ENCODE assay signal across 9 mouse cellular contexts in genomic region chr11:20594229-20595201, GRCm38 (mm10). TPM values are rescaled to one million over a fixed set of nuclear protein-coding genes. Genes with fewer than 3 reads are reported as not detected.
DNase-seq lines count a peak whose midpoint lies in the region; ATAC-seq and TF ChIP-seq lines count a peak whose summit lies in the region.
"Had no signal": no experiment of that assay in that cellular context is flagged by ENCODE, and none has a peak within 500 bp of the region (broad histone marks: within the 10 kb centered on the region; RNA-seq: fewer than 3 reads in every experiment).

No protein-coding gene starts in this region.

- ATAC-seq in stomach, embryonic 16.5 days (ENCODE audit: insufficient read depth, low FRiP score) = no peak

- H3K4me2 ChIP-seq in stomach, embryonic 16.5 days (ENCODE audit: low read depth, low read length) = no peak overlapping the region

- no peak overlapping the region for H3K9ac ChIP-seq in stomach, embryonic 16.5 days (ENCODE audit: low read length)

- no peaks in the 10 kb centered on the region for H3K9me3 ChIP-seq in stomach, embryonic 16.5 days (replicated peaks; ENCODE audit: control insufficient read depth, low read length)

- peaks cover 4% of the 10 kb centered on the region for H3K4me1 ChIP-seq in lung, adult 2 months (ENCODE audit: control insufficient read depth, insufficient read depth, low read length)
- H3K4me1 ChIP-seq in stomach, embryonic 16.5 days (ENCODE audit: control insufficient read depth, insufficient read depth, low read length) = peaks cover 3% of the 10 kb centered on the region; the same call in 1 of the 2 replicates

- 38% methylated on average over 22 of the region's 22 CpGs for whole genome bisulfite sequencing in lung, adult 2 months
- WGBS in stomach, embryonic 16.5 days = 60% methylated on average over 22 of the region's 22 CpGs

- no peak for DNase-seq in lung, adult 2 months
- DNase-seq in lung, adult 18-20 months = no peak
- peak; percentile 48 for DNase-seq in heart, adult 8-10 months (ENCODE audit: low spot score)
- peak; percentile 48 for DNase-seq in kidney, postnatal 10 days
- no peak for DNase-seq in layer of hippocampus, adult 18-20 months (ENCODE audit: low spot score in 2 of 2)
- DNase-seq in left cerebral cortex, postnatal 14 days (ENCODE audit: low spot score in 2 of 2) = no peak
- DNase-seq: cerebellum, adult 9-11 months; spleen, adult 18-20 months had no signal

- peak overlapping the region; percentile 25 for H3K4me3 ChIP-seq in lung, adult 2 months (replicated peaks; ENCODE audit: extremely low read depth, low read depth, low read length)
- no peak overlapping the region for H3K4me3 ChIP-seq in stomach, embryonic 16.5 days (replicated peaks; ENCODE audit: low read length)

- no peaks in the 10 kb centered on the region for H3K27me3 ChIP-seq in stomach, embryonic 16.5 days (ENCODE audit: control insufficient read depth, insufficient read depth, low read length)

- peak overlapping the region; percentile 49; the same call in 1 of the 2 replicates for H3K27ac ChIP-seq in stomach, embryonic 16.5 days (ENCODE audit: low read length)

- no peaks in the 10 kb centered on the region for H3K36me3 ChIP-seq in stomach, embryonic 16.5 days (ENCODE audit: control insufficient read depth, insufficient read depth, low read length)

- no peak for TF ChIP-seq POLR2A in lung, adult 2 months (IDR thresholded peaks at IDR 0.05; ENCODE audit: borderline replicate concordance, extremely low read depth, low read depth, low read length)

- TF ChIP-seq CTCF in lung, adult 2 months (IDR thresholded peaks at IDR 0.05; ENCODE audit: insufficient read depth, low read length) = no peak

- intact Hi-C loops in left cerebral cortex, postnatal 14 days (cut with DNase I) = no loop called here

RNA-seq across cellular contexts. Expression of gene Sertad2, which starts 51.5 kb away (rescaled TPM):
- polyA plus RNA-seq in lung, adult 2 months (2012; rRNA removed) = 57.1 and 57.9 TPM in 2 replicates
- 10 to 100 TPM; 17.2 to 22.2 (median 20.1) TPM for total RNA-seq in heart, adult 8-10 months (2022)
- polyA plus RNA-seq in stomach, embryonic 16.5 days (2015; fragmentation: Nextera tagmentation; extraction: Ambion mirVana) = 24.0 and 30.8 TPM in 2 replicates
- total RNA-seq in layer of hippocampus, adult 18-20 months (2021) = 10 to 100 TPM; 21.9 to 23.6 TPM
- 10 to 100 TPM; 19.8 to 22.4 TPM for total RNA-seq in left cerebral cortex, postnatal 14 days (2021)

Comparison
In these comparisons a context has a peak if more than half of its experiments do, and no peak if none do; other contexts are left out.
1. DNase-seq: peak in heart, adult 8-10 months (single experiment) and kidney, postnatal 10 days (single experiment); none in lung, adult 2 months (single experiment), lung, adult 18-20 months (0 of 2), layer of hippocampus, adult 18-20 months (0 of 2) and left cerebral cortex, postnatal 14 days (0 of 2).